Mouse (Mus musculus): ENCODE measurements around the gene Sgsm3. TPM values are rescaled to one million over a fixed set of nuclear protein-coding genes. Genes with fewer than 3 reads are reported as not detected.

The Sgsm3 gene
- polyA plus RNA-seq, 1 experiment from 2014 or later = 74.3 TPM

DNA sequence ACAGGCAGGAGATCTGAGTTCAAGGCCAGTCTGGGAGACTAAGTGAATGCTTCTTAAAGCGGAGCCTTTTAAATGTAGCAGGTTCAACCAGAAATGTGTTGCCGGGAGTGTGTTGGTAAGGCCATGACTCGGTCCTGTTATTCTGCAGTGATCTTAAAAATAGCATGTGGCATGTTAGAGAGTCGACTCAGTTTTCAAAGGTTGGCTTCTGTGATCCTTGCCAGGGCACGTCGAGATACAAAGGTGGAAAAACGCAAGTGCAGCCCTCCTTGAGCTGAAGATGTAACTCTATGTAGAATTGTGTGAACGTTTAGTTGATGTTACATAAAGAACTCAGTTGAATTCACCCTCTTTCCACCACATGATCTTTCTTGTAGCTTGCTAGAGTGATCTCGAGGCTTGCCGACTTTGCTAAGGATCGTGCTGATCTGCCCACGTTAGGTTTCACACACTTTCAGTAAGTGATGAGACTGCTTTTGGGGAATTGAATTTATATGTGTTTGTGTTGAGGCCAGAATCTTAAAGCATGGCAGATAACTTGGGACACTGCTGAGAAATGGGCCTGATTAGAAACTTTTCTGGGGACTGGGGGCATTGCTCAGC is 21.6 kb upstream of the Sgsm3 start:
- H3K9ac ChIP-seq (ENCODE audit: low read depth, low read length) = no peak overlapping the region
- H3K4me1 ChIP-seq (ENCODE audit: control insufficient read depth, insufficient read depth, low read length) = no peaks in the 10 kb centered on the region
- no peak overlapping the region for H3K4me2 ChIP-seq (ENCODE audit: low read length)
- WGBS = 97% methylated on average over 12 of the region's 12 CpGs
- no peaks in the 10 kb centered on the region for H3K27me3 ChIP-seq (ENCODE audit: control insufficient read depth, insufficient read depth, low read depth, low read length)
- H3K36me3 ChIP-seq (ENCODE audit: control insufficient read depth, insufficient read depth, low read length) = peaks cover 21% of the 10 kb centered on the region
- no peak overlapping the region for H3K4me3 ChIP-seq (ENCODE audit: low read depth, low read length)
- no peak overlapping the region for H3K27ac ChIP-seq (ENCODE audit: low read length)
- no peaks in the 10 kb centered on the region for H3K9me3 ChIP-seq (replicated peaks; ENCODE audit: control insufficient read depth, low read length, poor library complexity, severe bottlenecking)
- ATAC-seq = no peak

DNA sequence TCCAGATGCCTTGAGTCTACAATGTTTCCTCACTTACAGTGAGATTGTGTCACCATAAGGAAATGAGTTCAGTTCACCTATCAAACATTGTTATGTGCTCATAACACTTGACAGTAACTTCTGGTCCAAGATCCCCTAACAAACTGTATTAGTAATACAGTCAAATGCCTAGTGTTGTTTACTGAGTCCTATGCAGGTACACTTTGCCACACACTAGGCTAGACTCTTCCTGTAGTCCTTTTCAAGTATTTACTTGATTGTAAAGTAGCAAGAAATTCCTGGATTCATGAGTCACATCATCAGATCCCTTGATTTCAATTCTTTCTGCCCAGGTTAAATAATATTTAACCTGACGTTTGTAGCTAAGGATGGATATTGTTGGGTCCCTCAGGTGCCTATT is 8.2 kb upstream of the Sgsm3 start:
- Histone ChIP-seq H3K27me3 (ENCODE audit: control insufficient read depth, insufficient read depth, low read depth, low read length) (no peaks in the 10 kb centered on the region), H3K4me1 (ENCODE audit: control insufficient read depth, insufficient read depth, low read length) (no peaks in the 10 kb centered on the region), H3K9ac (ENCODE audit: low read depth, low read length) (no peak overlapping the region), H3K4me2 (ENCODE audit: low read length) (no peak overlapping the region), H3K9me3 (replicated peaks; ENCODE audit: control insufficient read depth, low read length, poor library complexity, severe bottlenecking) (no peaks in the 10 kb centered on the region), H3K27ac (ENCODE audit: low read length) (no peak overlapping the region), H3K4me3 (ENCODE audit: low read depth, low read length) (no peak overlapping the region), H3K36me3 (ENCODE audit: control insufficient read depth, insufficient read depth, low read length) (peaks cover 38% of the 10 kb centered on the region)
- WGBS = 93% methylated on average over 1 of the region's 1 CpGs
- ATAC-seq = no peak

DNA sequence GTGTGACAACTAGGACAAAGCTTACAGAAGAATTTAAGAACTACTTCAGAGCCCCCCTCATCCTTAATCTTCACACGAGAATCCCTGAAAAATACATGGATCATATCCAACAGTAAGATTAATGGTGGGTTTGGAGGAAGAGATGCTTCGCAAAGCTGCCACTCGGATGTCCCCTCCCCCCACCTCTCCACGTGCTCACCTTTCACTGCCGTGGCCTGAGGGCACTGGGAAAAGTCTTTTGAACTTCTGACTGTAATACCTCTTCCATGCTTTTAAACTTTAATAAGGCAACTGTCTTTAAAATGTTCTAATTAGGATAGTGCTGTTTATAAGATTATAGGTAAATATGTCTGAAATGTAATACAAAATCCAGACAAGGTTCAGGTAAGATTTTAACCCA is 3.3 kb upstream of the Sgsm3 start:
- Histone ChIP-seq H3K9me3 (replicated peaks; ENCODE audit: control insufficient read depth, low read length, poor library complexity, severe bottlenecking) (no peaks in the 10 kb centered on the region), H3K27me3 (ENCODE audit: control insufficient read depth, insufficient read depth, low read depth, low read length) (no peaks in the 10 kb centered on the region), H3K4me3 (ENCODE audit: low read depth, low read length) (no peak overlapping the region), H3K4me2 (ENCODE audit: low read length) (no peak overlapping the region), H3K9ac (ENCODE audit: low read depth, low read length) (no peak overlapping the region), H3K27ac (ENCODE audit: low read length) (no peak overlapping the region), H3K4me1 (ENCODE audit: control insufficient read depth, insufficient read depth, low read length) (peaks cover 10% of the 10 kb centered on the region), H3K36me3 (ENCODE audit: control insufficient read depth, insufficient read depth, low read length) (peaks cover 6% of the 10 kb centered on the region)
- 59% methylated on average over 5 of the region's 5 CpGs for WGBS
- ATAC-seq = no peak

DNA sequence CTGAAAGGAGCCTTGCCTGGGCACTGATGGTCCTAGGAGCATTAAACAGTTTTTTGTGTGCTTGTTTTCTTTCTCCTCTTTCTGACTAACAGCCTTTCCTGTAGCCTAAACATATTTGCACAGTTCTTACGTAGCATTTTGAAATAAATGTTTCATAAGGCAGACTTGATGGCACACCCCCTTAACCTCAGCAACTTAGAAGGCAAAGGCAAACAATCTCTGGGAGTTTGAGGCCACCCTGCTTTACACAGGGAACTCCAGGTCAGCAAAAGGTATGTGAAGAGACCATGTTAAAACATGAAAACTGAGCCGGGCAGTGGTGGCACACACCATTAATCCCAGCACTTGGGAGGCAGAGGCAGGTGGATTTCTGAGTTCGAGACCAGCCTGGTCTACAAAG is 1.9 kb upstream of the Sgsm3 start:
- ATAC-seq = no peak
- 81% methylated on average over 3 of the region's 3 CpGs for WGBS

DNA sequence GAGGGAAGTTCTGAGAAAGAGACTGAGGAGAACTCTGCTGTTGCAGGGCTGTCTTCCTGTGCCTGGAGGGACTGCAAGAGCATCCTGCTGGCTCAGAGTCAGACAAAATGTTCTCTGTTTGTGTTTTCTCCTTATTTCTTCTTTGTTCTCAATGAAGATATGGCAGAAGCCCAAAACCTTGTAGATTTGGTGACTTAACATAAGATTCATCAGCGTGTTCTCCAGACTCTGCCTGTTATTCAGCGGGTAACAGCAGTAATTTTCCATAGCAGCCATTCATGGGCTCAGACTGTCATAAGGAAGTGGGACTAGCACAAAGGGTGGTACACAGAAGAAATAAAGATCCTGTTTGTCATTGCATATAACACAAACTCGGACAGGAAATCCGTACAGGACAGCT is 2.0 kb downstream of the Sgsm3 start:
- WGBS = 79% methylated on average over 4 of the region's 4 CpGs
- H3K9me3 ChIP-seq (replicated peaks; ENCODE audit: control insufficient read depth, low read length, poor library complexity, severe bottlenecking) = no peaks in the 10 kb centered on the region
- H3K27me3 ChIP-seq (ENCODE audit: control insufficient read depth, insufficient read depth, low read depth, low read length) = no peaks in the 10 kb centered on the region

More for the DNA sequence above, 1.9 kb upstream of the Sgsm3 start:
- H3K4me2 ChIP-seq (ENCODE audit: low read length) = no peak overlapping the region
- no peaks in the 10 kb centered on the region for H3K36me3 ChIP-seq (ENCODE audit: control insufficient read depth, insufficient read depth, low read length)
- H3K4me3 ChIP-seq (ENCODE audit: low read depth, low read length) = no peak overlapping the region
- no peaks in the 10 kb centered on the region for H3K27me3 ChIP-seq (ENCODE audit: control insufficient read depth, insufficient read depth, low read depth, low read length)
- no peak overlapping the region for H3K27ac ChIP-seq (ENCODE audit: low read length)
- H3K9me3 ChIP-seq (replicated peaks; ENCODE audit: control insufficient read depth, low read length, poor library complexity, severe bottlenecking) = no peaks in the 10 kb centered on the region
- peaks cover 15% of the 10 kb centered on the region for H3K4me1 ChIP-seq (ENCODE audit: control insufficient read depth, insufficient read depth, low read length)
- no peak overlapping the region for H3K9ac ChIP-seq (ENCODE audit: low read depth, low read length)

DNA sequence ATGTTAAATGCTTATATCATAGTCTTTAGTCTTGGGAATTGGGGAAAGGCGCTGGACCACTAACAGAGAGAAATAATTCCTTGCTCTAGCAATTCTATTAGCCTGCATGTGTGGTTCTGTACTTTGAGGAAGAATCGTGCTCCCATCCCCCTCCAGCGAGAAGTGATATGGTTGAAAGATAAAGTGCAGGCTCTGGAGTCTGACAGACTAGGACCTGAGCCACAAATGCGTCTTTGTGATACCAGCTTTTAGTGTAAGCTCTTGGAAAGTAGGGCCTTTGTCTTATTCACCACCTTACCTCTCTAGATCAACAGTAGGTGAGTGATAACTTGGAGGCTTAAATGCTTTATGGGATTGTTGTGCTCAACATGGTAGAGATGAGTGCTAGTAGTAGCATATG is 3.6 kb downstream of the Sgsm3 start:
- Histone ChIP-seq H3K27me3 (ENCODE audit: control insufficient read depth, insufficient read depth, low read depth, low read length) (no peaks in the 10 kb centered on the region), H3K9ac (ENCODE audit: low read depth, low read length) (no peak overlapping the region), H3K36me3 (ENCODE audit: control insufficient read depth, insufficient read depth, low read length) (no peaks in the 10 kb centered on the region), H3K4me3 (ENCODE audit: low read depth, low read length) (no peak overlapping the region), H3K27ac (ENCODE audit: low read length) (no peak overlapping the region), H3K4me1 (ENCODE audit: control insufficient read depth, insufficient read depth, low read length) (peaks cover 15% of the 10 kb centered on the region), H3K9me3 (replicated peaks; ENCODE audit: control insufficient read depth, low read length, poor library complexity, severe bottlenecking) (no peaks in the 10 kb centered on the region), H3K4me2 (ENCODE audit: low read length) (no peak overlapping the region)
- no peak for ATAC-seq
- 90% methylated on average over 4 of the region's 4 CpGs for WGBS

More for the DNA sequence above, 2.0 kb downstream of the Sgsm3 start:
- ATAC-seq = no peak
- no peak overlapping the region for H3K27ac ChIP-seq (ENCODE audit: low read length)
- H3K4me1 ChIP-seq (ENCODE audit: control insufficient read depth, insufficient read depth, low read length) = peaks cover 15% of the 10 kb centered on the region
- peak overlapping the region; percentile 61; the same call in 1 of the 2 replicates for H3K4me2 ChIP-seq (ENCODE audit: low read length)
- no peaks in the 10 kb centered on the region for H3K36me3 ChIP-seq (ENCODE audit: control insufficient read depth, insufficient read depth, low read length)
- H3K4me3 ChIP-seq (ENCODE audit: low read depth, low read length) = no peak overlapping the region
- H3K9ac ChIP-seq (ENCODE audit: low read depth, low read length) = no peak overlapping the region

DNA sequence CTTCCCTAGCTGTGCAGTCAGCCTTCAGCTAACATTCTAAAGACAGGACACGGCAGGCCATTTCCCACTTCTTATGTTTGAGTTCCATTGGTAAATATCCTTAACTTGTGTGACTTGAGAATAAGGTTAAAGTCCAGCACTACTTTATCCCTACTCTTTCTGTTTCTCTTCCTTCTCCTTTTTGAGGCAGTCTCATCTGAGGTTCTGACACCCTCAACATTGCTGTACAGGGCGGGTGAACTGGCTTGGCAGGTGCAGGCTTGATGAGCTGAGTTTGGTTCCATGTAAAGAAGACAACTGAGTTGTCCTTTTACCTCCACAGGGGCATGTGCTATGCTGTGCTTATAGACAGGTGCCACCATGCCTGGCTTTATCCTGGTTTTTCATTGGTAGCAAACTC is 5.7 kb downstream of the Sgsm3 start:
- H3K27me3 ChIP-seq (ENCODE audit: control insufficient read depth, insufficient read depth, low read depth, low read length) = no peaks in the 10 kb centered on the region
- WGBS = 86% methylated on average over 2 of the region's 2 CpGs
- H3K4me1 ChIP-seq (ENCODE audit: control insufficient read depth, insufficient read depth, low read length) = peaks cover 14% of the 10 kb centered on the region
- H3K36me3 ChIP-seq (ENCODE audit: control insufficient read depth, insufficient read depth, low read length) = no peaks in the 10 kb centered on the region
- no peak overlapping the region for H3K9ac ChIP-seq (ENCODE audit: low read depth, low read length)
- no peak overlapping the region for H3K4me2 ChIP-seq (ENCODE audit: low read length)
- no peaks in the 10 kb centered on the region for H3K9me3 ChIP-seq (replicated peaks; ENCODE audit: control insufficient read depth, low read length, poor library complexity, severe bottlenecking)
- no peak overlapping the region for H3K27ac ChIP-seq (ENCODE audit: low read length)
- no peak overlapping the region for H3K4me3 ChIP-seq (ENCODE audit: low read depth, low read length)
- no peak for ATAC-seq

DNA sequence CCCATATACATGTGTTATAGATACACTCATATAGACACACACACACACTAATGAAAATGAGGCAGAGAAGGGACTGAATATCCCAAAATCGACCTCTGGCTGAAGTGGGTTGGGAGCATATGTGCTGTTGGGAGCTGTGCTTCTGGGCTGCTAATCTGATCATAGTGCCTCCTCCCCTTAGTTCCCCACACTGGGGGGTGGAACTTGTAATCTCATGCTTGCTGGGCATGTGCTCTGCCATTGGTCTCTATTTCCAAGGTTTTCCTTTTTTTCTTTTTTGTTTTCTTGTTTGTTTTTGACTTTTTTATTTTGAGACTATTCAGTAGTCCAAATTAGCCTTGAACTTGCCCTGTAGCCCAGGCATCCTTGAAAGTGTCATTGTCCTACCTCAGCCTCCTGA is 10.8 kb downstream of the Sgsm3 start:
- Histone ChIP-seq H3K27ac (ENCODE audit: low read length) (no peak overlapping the region), H3K4me1 (ENCODE audit: control insufficient read depth, insufficient read depth, low read length) (no peaks in the 10 kb centered on the region), H3K9ac (ENCODE audit: low read depth, low read length) (no peak overlapping the region), H3K4me3 (ENCODE audit: low read depth, low read length) (no peak overlapping the region), H3K27me3 (ENCODE audit: control insufficient read depth, insufficient read depth, low read depth, low read length) (no peaks in the 10 kb centered on the region), H3K4me2 (ENCODE audit: low read length) (no peak overlapping the region), H3K36me3 (ENCODE audit: control insufficient read depth, insufficient read depth, low read length) (no peaks in the 10 kb centered on the region), H3K9me3 (replicated peaks; ENCODE audit: control insufficient read depth, low read length, poor library complexity, severe bottlenecking) (no peaks in the 10 kb centered on the region)
- no peak for ATAC-seq
- WGBS = 50% methylated on average over 1 of the region's 1 CpGs

DNA sequence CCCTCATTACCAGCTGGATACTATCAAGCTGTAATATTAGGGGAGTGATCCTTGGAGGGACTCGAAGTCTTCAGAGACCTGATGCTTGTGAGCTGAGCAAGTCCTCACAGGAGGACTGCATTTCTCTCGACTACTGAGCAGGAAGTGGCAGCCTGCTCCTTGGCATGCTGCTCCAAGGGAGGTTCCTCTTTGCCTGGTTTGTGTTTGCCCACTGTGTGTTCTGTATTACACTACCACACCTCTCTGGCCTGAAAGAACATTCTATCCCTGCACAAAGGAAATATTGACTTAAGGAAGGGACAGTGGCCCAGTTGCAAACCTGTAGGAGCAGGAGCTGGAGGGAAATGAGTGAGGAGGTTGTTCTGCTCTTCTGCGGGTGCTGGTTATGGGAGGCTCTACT is 12.1 kb downstream of the Sgsm3 start:
- H3K27ac ChIP-seq (ENCODE audit: low read length) = no peak overlapping the region
- no peaks in the 10 kb centered on the region for H3K36me3 ChIP-seq (ENCODE audit: control insufficient read depth, insufficient read depth, low read length)
- WGBS = 78% methylated on average over 3 of the region's 3 CpGs
- H3K4me3 ChIP-seq (ENCODE audit: low read depth, low read length) = no peak overlapping the region
- ATAC-seq = no peak
- H3K4me2 ChIP-seq (ENCODE audit: low read length) = no peak overlapping the region
- H3K4me1 ChIP-seq (ENCODE audit: control insufficient read depth, insufficient read depth, low read length) = no peaks in the 10 kb centered on the region
- no peak overlapping the region for H3K9ac ChIP-seq (ENCODE audit: low read depth, low read length)
- no peaks in the 10 kb centered on the region for H3K9me3 ChIP-seq (replicated peaks; ENCODE audit: control insufficient read depth, low read length, poor library complexity, severe bottlenecking)
- H3K27me3 ChIP-seq (ENCODE audit: control insufficient read depth, insufficient read depth, low read depth, low read length) = no peaks in the 10 kb centered on the region
